Mouse (Mus musculus): ENCODE measurements around the gene Cdkn2aipnl. TPM values are rescaled to one million over a fixed set of nuclear protein-coding genes. Genes with fewer than 3 reads are reported as not detected.

Gene Cdkn2aipnl
- total RNA-seq, 1 experiment from 2014 or later, result 49.2 TPM

- peak; percentile 86 for ATAC-seq (replicated peaks; ENCODE audit: insufficient number of reproducible peaks, low FRiP score, low TSS enrichment, poor library complexity, severe bottlenecking)
Measured at GRCm38 (mm10) chr11:52000290-52000962, 33.0 kb downstream of the Cdkn2aipnl start, which contains the start of gene Ube2b. Ube2b (minus strand) TSS chr11:52000762.

GRCm38 (mm10) chr11:52001341-52001740 lies 33.9 kb downstream of the Cdkn2aipnl start:
- ATAC-seq (replicated peaks; ENCODE audit: insufficient number of reproducible peaks, low FRiP score, low TSS enrichment, poor library complexity, severe bottlenecking), result no peak

- ATAC-seq (replicated peaks; ENCODE audit: insufficient number of reproducible peaks, low FRiP score, low TSS enrichment, poor library complexity, severe bottlenecking), result no peak
Measured at GRCm38 (mm10) chr11:52001861-52002260, 34.4 kb downstream of the Cdkn2aipnl start.

- no peak for ATAC-seq (replicated peaks; ENCODE audit: insufficient number of reproducible peaks, low FRiP score, low TSS enrichment, poor library complexity, severe bottlenecking)
Measured at GRCm38 (mm10) chr11:52002842-52003504, 35.5 kb downstream of the Cdkn2aipnl start.

GRCm38 (mm10) chr11:52003505-52003771 lies 36.0 kb downstream of the Cdkn2aipnl start:
- ATAC-seq (replicated peaks; ENCODE audit: insufficient number of reproducible peaks, low FRiP score, low TSS enrichment, poor library complexity, severe bottlenecking), result no peak

- peak; percentile 89 for ATAC-seq (replicated peaks; ENCODE audit: insufficient number of reproducible peaks, low FRiP score, low TSS enrichment, poor library complexity, severe bottlenecking)
Measured at GRCm38 (mm10) chr11:52003772-52004528, 36.5 kb downstream of the Cdkn2aipnl start, which contains the start of gene Cdkl3. Cdkl3 (plus strand) TSS chr11:52004221.

GRCm38 (mm10) chr11:52005586-52005985 lies 38.1 kb downstream of the Cdkn2aipnl start:
- no peak for ATAC-seq (replicated peaks; ENCODE audit: insufficient number of reproducible peaks, low FRiP score, low TSS enrichment, poor library complexity, severe bottlenecking)

- ATAC-seq (replicated peaks; ENCODE audit: insufficient number of reproducible peaks, low FRiP score, low TSS enrichment, poor library complexity, severe bottlenecking), result no peak
Measured at GRCm38 (mm10) chr11:52011011-52011410, 43.5 kb downstream of the Cdkn2aipnl start.

GRCm38 (mm10) chr11:52011541-52011940 lies 44.1 kb downstream of the Cdkn2aipnl start:
- no peak for ATAC-seq (replicated peaks; ENCODE audit: insufficient number of reproducible peaks, low FRiP score, low TSS enrichment, poor library complexity, severe bottlenecking)

- ATAC-seq (replicated peaks; ENCODE audit: insufficient number of reproducible peaks, low FRiP score, low TSS enrichment, poor library complexity, severe bottlenecking), result no peak
Measured at GRCm38 (mm10) chr11:52018217-52018616, 50.8 kb downstream of the Cdkn2aipnl start.

Other genes with a start within 250 kb of the Cdkn2aipnl start
- 7.2 to 16.2 TPM (median 9.8 TPM) in 3 replicates for gene Sec24a, start 204.0 kb upstream of the Cdkn2aipnl start, total RNA-seq (2017)
- gene Sar1b, start 204.0 kb upstream of the Cdkn2aipnl start, total RNA-seq (2017), result 42.1 to 64.1 TPM (median 44.8 TPM) in 3 replicates
- gene Jade2, start 110.0 kb upstream of the Cdkn2aipnl start, total RNA-seq (2017), result 33.1 to 54.1 TPM (median 36.5 TPM) in 3 replicates
- 158 to 210 TPM (median 163 TPM) in 3 replicates for gene Ube2b, start 33.1 kb downstream of the Cdkn2aipnl start, total RNA-seq (2017)
- 2.7 to 7.1 TPM (median 3.7 TPM) in 3 replicates for gene Cdkl3, start 36.6 kb downstream of the Cdkn2aipnl start, total RNA-seq (2017)
- gene Ppp2ca, start 131.0 kb downstream of the Cdkn2aipnl start, total RNA-seq (2017), result 187 to 227 TPM (median 195 TPM) in 3 replicates
- not detected in 3 replicates for gene Olfr1373, start 177.9 kb downstream of the Cdkn2aipnl start, total RNA-seq (2017)
- not detected in 3 replicates for gene Olfr1371, start 246.3 kb downstream of the Cdkn2aipnl start, total RNA-seq (2017)